Mouse (Mus musculus): ENCODE data around the gene Shisa6. TPM values are rescaled to one million over a fixed set of nuclear protein-coding genes. Genes with fewer than 3 reads are reported as not detected.

The Shisa6 gene
- polyA plus RNA-seq, 1 experiment from 2014 or later: 0.40 TPM

GRCm38 (mm10) chr11:66500951-66501350 lies 24.8 kb downstream of the Shisa6 start:
- Histone ChIP-seq H3K4me2 (ENCODE audit: low read depth, low read length) (no peak overlapping the region), H3K36me3 (ENCODE audit: control insufficient read depth, insufficient read depth, low read length) (no peaks in the 10 kb centered on the region), H3K27me3 (ENCODE audit: control insufficient read depth, insufficient read depth, low read length) (no peaks in the 10 kb centered on the region), H3K9ac (ENCODE audit: low read length) (no peak overlapping the region), H3K4me1 (ENCODE audit: control insufficient read depth, insufficient read depth, low read length) (0 out of 2 replicates have a peak, but pooled peaks cover 2% of the 10 kb centered on the region), H3K9me3 (replicated peaks; ENCODE audit: control insufficient read depth, low read length) (no peaks in the 10 kb centered on the region), H3K4me3 (replicated peaks; ENCODE audit: low read length) (no peak overlapping the region), H3K27ac (ENCODE audit: low read length) (no peak overlapping the region)
- ATAC-seq (ENCODE audit: insufficient read depth, low FRiP score): no peak
- 61% methylated on average over 2 of the region's 2 CpGs for WGBS

- Histone ChIP-seq H3K4me1 (ENCODE audit: control insufficient read depth, insufficient read depth, low read length) (0 out of 2 replicates have a peak, but pooled peaks cover 2% of the 10 kb centered on the region), H3K27me3 (ENCODE audit: control insufficient read depth, insufficient read depth, low read length) (no peaks in the 10 kb centered on the region), H3K9ac (ENCODE audit: low read length) (no peak overlapping the region), H3K27ac (ENCODE audit: low read length) (no peak overlapping the region), H3K9me3 (replicated peaks; ENCODE audit: control insufficient read depth, low read length) (no peaks in the 10 kb centered on the region), H3K36me3 (ENCODE audit: control insufficient read depth, insufficient read depth, low read length) (no peaks in the 10 kb centered on the region), H3K4me3 (replicated peaks; ENCODE audit: low read length) (no peak overlapping the region), H3K4me2 (ENCODE audit: low read depth, low read length) (no peak overlapping the region)
- ATAC-seq (ENCODE audit: insufficient read depth, low FRiP score): no peak
- WGBS: 59% methylated on average over 9 of the region's 9 CpGs
Measured at GRCm38 (mm10) chr11:66498857-66499445, 26.8 kb downstream of the Shisa6 start.

GRCm38 (mm10) chr11:66496235-66496634 lies 29.5 kb downstream of the Shisa6 start:
- Histone ChIP-seq H3K27me3 (ENCODE audit: control insufficient read depth, insufficient read depth, low read length) (no peaks in the 10 kb centered on the region), H3K27ac (ENCODE audit: low read length) (no peak overlapping the region), H3K4me2 (ENCODE audit: low read depth, low read length) (no peak overlapping the region), H3K9me3 (replicated peaks; ENCODE audit: control insufficient read depth, low read length) (no peaks in the 10 kb centered on the region), H3K9ac (ENCODE audit: low read length) (no peak overlapping the region), H3K4me1 (ENCODE audit: control insufficient read depth, insufficient read depth, low read length) (0 out of 2 replicates have a peak, but pooled peaks cover 2% of the 10 kb centered on the region), H3K36me3 (ENCODE audit: control insufficient read depth, insufficient read depth, low read length) (no peaks in the 10 kb centered on the region), H3K4me3 (replicated peaks; ENCODE audit: low read length) (no peak overlapping the region)
- 58% methylated on average over 9 of the region's 9 CpGs for WGBS
- ATAC-seq (ENCODE audit: insufficient read depth, low FRiP score): no peak

- ATAC-seq (ENCODE audit: insufficient read depth, low FRiP score): no peak
- 79% methylated on average over 3 of the region's 3 CpGs for WGBS
- no peak overlapping the region for H3K9ac ChIP-seq (ENCODE audit: low read length)
Measured at GRCm38 (mm10) chr11:66494391-66494790, 31.4 kb downstream of the Shisa6 start.

GRCm38 (mm10) chr11:66487765-66488164 lies 38.0 kb downstream of the Shisa6 start:
- H3K4me3 ChIP-seq (replicated peaks; ENCODE audit: low read length): no peak overlapping the region

More at GRCm38 (mm10) chr11:66494391-66494790, 31.4 kb downstream of the Shisa6 start:
- Histone ChIP-seq H3K27ac (ENCODE audit: low read length) (no peak overlapping the region), H3K4me1 (ENCODE audit: control insufficient read depth, insufficient read depth, low read length) (0 out of 2 replicates have a peak, but pooled peaks cover 2% of the 10 kb centered on the region), H3K4me2 (ENCODE audit: low read depth, low read length) (no peak overlapping the region), H3K4me3 (replicated peaks; ENCODE audit: low read length) (no peak overlapping the region), H3K36me3 (ENCODE audit: control insufficient read depth, insufficient read depth, low read length) (no peaks in the 10 kb centered on the region), H3K27me3 (ENCODE audit: control insufficient read depth, insufficient read depth, low read length) (no peaks in the 10 kb centered on the region), H3K9me3 (replicated peaks; ENCODE audit: control insufficient read depth, low read length) (no peaks in the 10 kb centered on the region)

GRCm38 (mm10) chr11:66482501-66482900 lies 43.3 kb downstream of the Shisa6 start:
- Histone ChIP-seq H3K4me3 (replicated peaks; ENCODE audit: low read length) (no peak overlapping the region), H3K36me3 (ENCODE audit: control insufficient read depth, insufficient read depth, low read length) (no peaks in the 10 kb centered on the region), H3K27me3 (ENCODE audit: control insufficient read depth, insufficient read depth, low read length) (no peaks in the 10 kb centered on the region), H3K27ac (ENCODE audit: low read length) (no peak overlapping the region), H3K9me3 (replicated peaks; ENCODE audit: control insufficient read depth, low read length) (no peaks in the 10 kb centered on the region), H3K4me1 (ENCODE audit: control insufficient read depth, insufficient read depth, low read length) (no peaks in the 10 kb centered on the region), H3K4me2 (ENCODE audit: low read depth, low read length) (no peak overlapping the region), H3K9ac (ENCODE audit: low read length) (no peak overlapping the region)
- no peak for ATAC-seq (ENCODE audit: insufficient read depth, low FRiP score)
- 62% methylated on average over 6 of the region's 6 CpGs for WGBS

More at GRCm38 (mm10) chr11:66487765-66488164, 38.0 kb downstream of the Shisa6 start:
- Histone ChIP-seq H3K9me3 (replicated peaks; ENCODE audit: control insufficient read depth, low read length) (no peaks in the 10 kb centered on the region), H3K4me1 (ENCODE audit: control insufficient read depth, insufficient read depth, low read length) (no peaks in the 10 kb centered on the region), H3K27ac (ENCODE audit: low read length) (no peak overlapping the region), H3K9ac (ENCODE audit: low read length) (no peak overlapping the region), H3K4me2 (ENCODE audit: low read depth, low read length) (no peak overlapping the region), H3K36me3 (ENCODE audit: control insufficient read depth, insufficient read depth, low read length) (no peaks in the 10 kb centered on the region), H3K27me3 (ENCODE audit: control insufficient read depth, insufficient read depth, low read length) (no peaks in the 10 kb centered on the region)
- 80% methylated on average over 4 of the region's 4 CpGs for WGBS
- ATAC-seq (ENCODE audit: insufficient read depth, low FRiP score): no peak

- 47% methylated on average over 5 of the region's 5 CpGs for WGBS
- H3K4me3 ChIP-seq (replicated peaks; ENCODE audit: low read length): no peak overlapping the region
- no peak overlapping the region for H3K4me2 ChIP-seq (ENCODE audit: low read depth, low read length)
- H3K9ac ChIP-seq (ENCODE audit: low read length): no peak overlapping the region
- H3K9me3 ChIP-seq (replicated peaks; ENCODE audit: control insufficient read depth, low read length): no peaks in the 10 kb centered on the region
- no peaks in the 10 kb centered on the region for H3K36me3 ChIP-seq (ENCODE audit: control insufficient read depth, insufficient read depth, low read length)
- H3K27me3 ChIP-seq (ENCODE audit: control insufficient read depth, insufficient read depth, low read length): no peaks in the 10 kb centered on the region
- no peak for ATAC-seq (ENCODE audit: insufficient read depth, low FRiP score)
- H3K27ac ChIP-seq (ENCODE audit: low read length): no peak overlapping the region
- H3K4me1 ChIP-seq (ENCODE audit: control insufficient read depth, insufficient read depth, low read length): no peaks in the 10 kb centered on the region
Measured at GRCm38 (mm10) chr11:66442631-66443030, 83.1 kb downstream of the Shisa6 start.

GRCm38 (mm10) chr11:66426129-66426528 lies 99.6 kb downstream of the Shisa6 start:
- Histone ChIP-seq H3K4me3 (replicated peaks; ENCODE audit: low read length) (no peak overlapping the region), H3K36me3 (ENCODE audit: control insufficient read depth, insufficient read depth, low read length) (no peaks in the 10 kb centered on the region), H3K4me2 (ENCODE audit: low read depth, low read length) (no peak overlapping the region), H3K27ac (ENCODE audit: low read length) (no peak overlapping the region), H3K9me3 (replicated peaks; ENCODE audit: control insufficient read depth, low read length) (no peaks in the 10 kb centered on the region), H3K4me1 (ENCODE audit: control insufficient read depth, insufficient read depth, low read length) (no peaks in the 10 kb centered on the region), H3K9ac (ENCODE audit: low read length) (no peak overlapping the region), H3K27me3 (ENCODE audit: control insufficient read depth, insufficient read depth, low read length) (no peaks in the 10 kb centered on the region)
- ATAC-seq (ENCODE audit: insufficient read depth, low FRiP score): no peak
- 90% methylated on average over 6 of the region's 6 CpGs for WGBS

GRCm38 (mm10) chr11:66418216-66418615 lies 107.5 kb downstream of the Shisa6 start:
- Histone ChIP-seq H3K4me3 (replicated peaks; ENCODE audit: low read length) (no peak overlapping the region), H3K4me1 (ENCODE audit: control insufficient read depth, insufficient read depth, low read length) (no peaks in the 10 kb centered on the region), H3K9me3 (replicated peaks; ENCODE audit: control insufficient read depth, low read length) (no peaks in the 10 kb centered on the region), H3K4me2 (ENCODE audit: low read depth, low read length) (no peak overlapping the region), H3K9ac (ENCODE audit: low read length) (no peak overlapping the region), H3K36me3 (ENCODE audit: control insufficient read depth, insufficient read depth, low read length) (no peaks in the 10 kb centered on the region), H3K27me3 (ENCODE audit: control insufficient read depth, insufficient read depth, low read length) (no peaks in the 10 kb centered on the region), H3K27ac (ENCODE audit: low read length) (no peak overlapping the region)
- no peak for ATAC-seq (ENCODE audit: insufficient read depth, low FRiP score)
- WGBS: 53% methylated on average over 3 of the region's 3 CpGs
